ENCODE assay signal across 20 mouse cellular contexts in the genomic region with DNA sequence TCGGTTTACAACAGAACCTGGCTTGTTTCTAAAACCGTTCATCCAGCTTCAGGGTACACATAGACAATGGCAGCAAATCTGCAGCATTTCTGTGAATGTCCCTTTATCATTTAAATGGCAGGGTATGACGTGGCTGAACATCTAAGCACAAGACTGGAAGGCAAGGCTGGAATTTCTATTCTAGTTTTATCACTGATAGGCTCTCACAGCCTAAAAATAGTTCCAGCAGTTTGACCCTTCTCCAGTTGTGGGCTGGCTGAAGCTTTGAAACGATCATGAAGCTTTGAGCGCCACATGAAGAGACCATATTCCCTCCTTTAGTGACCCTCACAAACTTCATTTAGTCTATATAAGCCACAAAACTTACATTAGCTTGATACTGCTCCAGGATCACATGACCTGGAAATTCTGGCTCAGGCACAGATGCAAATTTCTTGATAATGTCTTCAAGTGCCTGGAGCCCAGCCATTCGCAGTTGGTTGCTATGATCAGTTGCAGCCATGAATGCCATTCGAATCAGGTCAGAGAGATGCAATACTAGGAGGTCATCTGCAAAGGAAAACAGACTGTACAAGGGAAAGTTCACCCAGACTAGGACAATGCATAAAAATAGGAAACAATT. TPM values are rescaled to one million over a fixed set of nuclear protein-coding genes. Genes with fewer than 3 reads are reported as not detected.
DNase-seq lines count a peak whose midpoint lies in the region; ATAC-seq and TF ChIP-seq lines count a peak whose summit lies in the region.
"Had no signal": no experiment of that assay in that cellular context is flagged by ENCODE, and none has a peak within 500 bp of the region (broad histone marks: within the 10 kb centered on the region; RNA-seq: fewer than 3 reads in every experiment).

No protein-coding gene starts in this region.

- TF ChIP-seq CTCF in lung, embryonic 14.5 days (IDR thresholded peaks at IDR 0.05; ENCODE audit: low read depth) = no peak

- 75% methylated on average over 7 of the region's 7 CpGs for WGBS in lung, embryonic 14.5 days
- 37% methylated on average over 7 of the region's 7 CpGs for WGBS in heart, embryonic 11.5 days (ENCODE audit: insufficient replicate concordance)

- no peak overlapping the region for H3K4me2 ChIP-seq in lung, embryonic 14.5 days
- H3K4me2 ChIP-seq in heart, embryonic 11.5 days = peak overlapping the region; percentile 9; the same call in 1 of the 2 replicates
- H3K4me2 ChIP-seq: stomach, embryonic 15.5 days had no signal

- DNase-seq in lung, embryonic 14.5 days = peak; percentile 10
- no peak for DNase-seq in lung, postnatal 4 days
- DNase-seq in heart, postnatal 4 days = peak; percentile 67
- no peak for DNase-seq in spleen, postnatal 36 days (ENCODE audit: low spot score in 2 of 2)
- DNase-seq in gastrocnemius, postnatal 10 days = no peak
- DNase-seq: cerebellum, postnatal 25 days; gastrocnemius, postnatal 25 days; layer of hippocampus, adult 9-11 months; left cerebral cortex, postnatal 4 days; lung, postnatal 36 days; midbrain, embryonic 14.5 days; right cerebral cortex, postnatal 4 days; thymus, postnatal 25 days had no signal

- H3K27me3 ChIP-seq in lung, embryonic 14.5 days (ENCODE audit: insufficient read depth, low read length) = no peaks in the 10 kb centered on the region
- H3K27me3 ChIP-seq in heart, embryonic 11.5 days (ENCODE audit: control insufficient read depth, insufficient read depth, low read length) = no peaks in the 10 kb centered on the region
- H3K27me3 ChIP-seq: stomach, embryonic 15.5 days had no signal

- no peak overlapping the region for H3K4me3 ChIP-seq in lung, embryonic 14.5 days (ENCODE audit: low read depth, low read length)
- H3K4me3 ChIP-seq in brown adipose tissue, adult 24 weeks (ENCODE audit: insufficient read depth, low read depth, low read length) = no peak overlapping the region
- H3K4me3 ChIP-seq in heart, embryonic 11.5 days (ENCODE audit: low read depth, low read length) = no peak overlapping the region
- H3K4me3 ChIP-seq: stomach, embryonic 15.5 days had no signal

- H3K36me3 ChIP-seq in lung, embryonic 14.5 days (ENCODE audit: insufficient read depth) = peaks cover 36% of the 10 kb centered on the region
- peaks cover 5% of the 10 kb centered on the region; the same call in 1 of the 2 replicates for H3K36me3 ChIP-seq in heart, embryonic 11.5 days (ENCODE audit: control insufficient read depth, insufficient read depth, low read length)

- no peaks in the 10 kb centered on the region for H3K9me3 ChIP-seq in lung, embryonic 14.5 days (ENCODE audit: low read depth, low read length)
- no peaks in the 10 kb centered on the region for H3K9me3 ChIP-seq in heart, embryonic 11.5 days (replicated peaks; ENCODE audit: control insufficient read depth, low read length)
- H3K9me3 ChIP-seq: stomach, embryonic 15.5 days had no signal

- H3K9ac ChIP-seq in lung, embryonic 14.5 days = no peak overlapping the region
- H3K9ac ChIP-seq in heart, embryonic 11.5 days (ENCODE audit: low read depth, low read length) = peak overlapping the region; percentile 36; the same call in 1 of the 2 replicates
- H3K9ac ChIP-seq: liver, embryonic 14.5 days; stomach, embryonic 15.5 days had no signal

- H3K4me1 ChIP-seq in lung, embryonic 14.5 days (ENCODE audit: insufficient read depth) = no peaks in the 10 kb centered on the region
- no peaks in the 10 kb centered on the region for H3K4me1 ChIP-seq in brown adipose tissue, adult 24 weeks (ENCODE audit: control insufficient read depth, insufficient read depth, insufficient read length, low read length)
- peaks cover 18% of the 10 kb centered on the region; the same call in 1 of the 2 replicates for H3K4me1 ChIP-seq in heart, embryonic 11.5 days (ENCODE audit: control insufficient read depth, insufficient read depth, low read length)
- H3K4me1 ChIP-seq: stomach, embryonic 15.5 days had no signal

- ATAC-seq in lung, embryonic 14.5 days (ENCODE audit: insufficient read depth) = no peak
- ATAC-seq in heart, embryonic 11.5 days (replicated peaks; ENCODE audit: insufficient number of reproducible peaks, low FRiP score, low TSS enrichment) = peak; percentile 84
- ATAC-seq: CD4-positive, CD25-positive, alpha-beta regulatory T cell, adult 4 months; forebrain, embryonic 14.5 days had no signal

- no peak overlapping the region for H3K27ac ChIP-seq in lung, embryonic 14.5 days (ENCODE audit: low read depth)
- H3K27ac ChIP-seq in brown adipose tissue, adult 24 weeks (replicated peaks; ENCODE audit: low read depth, low read length) = peak overlapping the region; percentile 76
- H3K27ac ChIP-seq in heart, embryonic 11.5 days (ENCODE audit: low read depth, low read length) = peak overlapping the region; percentile 90
- H3K27ac ChIP-seq: kidney, postnatal 0 days; liver, embryonic 14.5 days; stomach, embryonic 15.5 days had no signal

RNA-seq across cellular contexts. Expression of a gene that starts 44.0 kb away (rescaled TPM):
- 12.3 and 15.0 TPM in 2 replicates for polyA plus RNA-seq in lung, embryonic 14.5 days (2014; fragmentation: Nextera tagmentation; extraction: Ambion mirVana)
- 24.7 and 32.8 TPM in 2 replicates for polyA plus RNA-seq in brown adipose tissue, adult 24 weeks (2012; ENCODE audit: insufficient read depth, insufficient read length, missing spikeins)
- 16.9 and 18.7 TPM in 2 replicates for polyA plus RNA-seq in heart, embryonic 11.5 days (2014; fragmentation: Nextera tagmentation; extraction: Ambion mirVana)
- 10 to 100 TPM; 33.0 to 35.0 TPM for total RNA-seq in heart, postnatal 4 days (2021)
- 10 to 100 TPM in 1 of 2 experiments, 1 to 10 TPM in 1; 10.0 to 12.5 TPM for total RNA-seq in gastrocnemius, postnatal 10 days (2021)

RNA-seq across cellular contexts. Expression of a gene that starts 44.2 kb away (rescaled TPM):
- polyA plus RNA-seq in lung, embryonic 14.5 days (2014; fragmentation: Nextera tagmentation; extraction: Ambion mirVana) = 35.6 and 36.0 TPM in 2 replicates
- polyA plus RNA-seq in brown adipose tissue, adult 24 weeks (2012; ENCODE audit: insufficient read depth, insufficient read length, missing spikeins) = 39.0 and 60.0 TPM in 2 replicates
- 31.8 and 32.5 TPM in 2 replicates for polyA plus RNA-seq in heart, embryonic 11.5 days (2014; fragmentation: Nextera tagmentation; extraction: Ambion mirVana)
- total RNA-seq in heart, postnatal 4 days (2021) = 10 to 100 TPM; 24.9 TPM
- total RNA-seq in gastrocnemius, postnatal 10 days (2021) = 10 to 100 TPM; 21.4 to 22.3 TPM

RNA-seq across cellular contexts. Expression of a gene that starts 54.2 kb away (rescaled TPM):
- 7.2 and 8.1 TPM in 2 replicates for polyA plus RNA-seq in lung, embryonic 14.5 days (2014; fragmentation: Nextera tagmentation; extraction: Ambion mirVana)
- 6.4 and 7.8 TPM in 2 replicates for polyA plus RNA-seq in brown adipose tissue, adult 24 weeks (2012; ENCODE audit: insufficient read depth, insufficient read length, missing spikeins)
- polyA plus RNA-seq in heart, embryonic 11.5 days (2014; fragmentation: Nextera tagmentation; extraction: Ambion mirVana) = 12.5 and 14.2 TPM in 2 replicates
- total RNA-seq in heart, postnatal 4 days (2021) = 10 to 100 TPM; 49.7 to 52.8 TPM
- 10 to 100 TPM; 11.7 to 13.0 TPM for total RNA-seq in gastrocnemius, postnatal 10 days (2021)

Comparison
In these comparisons a context has a peak if more than half of its experiments do, and no peak if none do; other contexts are left out.
1. DNase-seq: peak in lung, embryonic 14.5 days (single experiment) and heart, postnatal 4 days (single experiment); none in lung, postnatal 4 days (0 of 2), spleen, postnatal 36 days (0 of 2) and gastrocnemius, postnatal 10 days (single experiment).